Mouse (Mus musculus) c-Kit-negative CD71-positive TER-119-positive erythroid progenitor cells, embryonic 14.5 days (primary cell): ENCODE results near the gene Psmc3.
"Not testable (repeated sequence)": the region's sequence is repeated elsewhere in the genome, so short reads cannot be mapped to it uniquely, and the experiment has no call there.

Experiments used
- DNase-seq: peaks from one replicate; pipeline ENCODE4 v3.0.0-alpha.2; 2013; ENCODE audit warnings: low read depth, low spot score

Psmc3 gene

GRCm38 (mm10) chr2:91081775-91082695 lies 28.2 kb downstream of the Psmc3 start, which contains the start of gene Spi1:
Spi1 (plus strand) TSS chr2:91082390.
- DNase-seq, result no peak

GRCm38 (mm10) chr2:91082844-91083243 lies 29.0 kb downstream of the Psmc3 start:
- DNase-seq, result no peak

GRCm38 (mm10) chr2:91083366-91083940 lies 29.6 kb downstream of the Psmc3 start:
- no peak for DNase-seq

- no peak for DNase-seq
Measured at GRCm38 (mm10) chr2:91084179-91084820, 30.5 kb downstream of the Psmc3 start.

DNA sequence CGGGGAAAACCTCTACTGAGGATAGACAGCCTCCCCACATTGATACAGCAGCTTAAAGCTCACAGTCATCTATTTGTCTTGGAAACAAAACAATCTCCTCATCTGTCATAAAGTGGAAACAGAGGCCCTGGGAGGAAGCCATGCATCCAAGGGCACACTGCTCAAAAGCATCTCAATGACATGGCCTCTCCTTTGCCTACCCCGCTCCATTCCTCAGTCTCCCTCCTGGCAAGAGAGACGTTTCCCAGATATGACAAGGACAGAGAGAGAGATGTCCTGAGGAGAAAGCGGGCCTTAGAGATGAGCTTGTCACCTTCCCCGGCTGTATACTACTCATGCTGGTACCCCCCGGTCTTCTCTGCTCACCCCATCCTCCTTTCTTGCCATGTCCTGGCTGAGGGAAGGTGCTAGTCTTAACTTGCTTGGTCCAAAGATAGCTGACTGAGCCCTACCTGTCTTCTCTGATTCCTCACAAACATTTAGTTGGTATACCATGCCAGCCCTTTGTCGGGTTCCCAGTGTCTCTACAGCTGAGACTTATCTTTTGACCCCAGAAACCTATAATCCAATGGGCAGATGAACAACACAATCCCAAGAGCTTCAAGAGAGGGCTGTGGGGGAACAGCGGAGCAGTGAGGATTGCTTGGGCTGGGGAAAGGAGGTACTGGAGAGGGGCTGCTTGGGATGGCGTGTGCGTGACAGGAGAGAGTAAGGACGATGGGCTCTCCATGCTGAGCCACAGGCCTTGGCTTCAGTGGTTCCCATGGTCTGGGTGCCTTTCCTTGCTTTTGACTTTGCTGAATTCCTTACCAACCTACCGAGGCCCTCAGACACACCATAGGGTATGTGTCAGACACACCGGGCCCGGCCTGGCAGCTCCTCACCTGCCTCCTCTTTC lies 31.9 kb downstream of the Psmc3 start:
- no peak for DNase-seq

GRCm38 (mm10) chr2:91086392-91087237 lies 32.8 kb downstream of the Psmc3 start:
- DNase-seq, result no peak

DNA sequence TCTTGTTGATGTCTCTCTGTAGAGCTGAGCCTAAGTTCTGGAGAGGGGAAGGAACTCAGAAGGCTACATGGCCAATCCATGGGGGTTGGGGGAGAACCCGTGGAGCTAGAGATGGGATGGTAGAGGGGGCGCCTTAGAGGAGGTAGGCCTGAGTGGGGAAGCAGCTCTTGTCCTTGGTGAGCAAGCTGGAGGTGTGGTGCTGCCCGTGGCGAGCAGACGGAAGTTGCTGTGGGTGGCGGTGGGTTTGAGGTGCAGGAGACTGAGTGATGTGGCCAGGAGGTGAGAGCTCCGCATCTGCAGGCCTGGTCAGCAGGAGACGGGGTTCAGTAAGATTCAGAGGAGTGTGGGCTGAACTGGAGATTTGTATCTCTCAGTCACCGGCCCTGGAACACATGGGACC lies 33.6 kb downstream of the Psmc3 start:
- DNase-seq, result no peak

GRCm38 (mm10) chr2:91088987-91089386 lies 35.2 kb downstream of the Psmc3 start:
- DNase-seq, result no peak

DNA sequence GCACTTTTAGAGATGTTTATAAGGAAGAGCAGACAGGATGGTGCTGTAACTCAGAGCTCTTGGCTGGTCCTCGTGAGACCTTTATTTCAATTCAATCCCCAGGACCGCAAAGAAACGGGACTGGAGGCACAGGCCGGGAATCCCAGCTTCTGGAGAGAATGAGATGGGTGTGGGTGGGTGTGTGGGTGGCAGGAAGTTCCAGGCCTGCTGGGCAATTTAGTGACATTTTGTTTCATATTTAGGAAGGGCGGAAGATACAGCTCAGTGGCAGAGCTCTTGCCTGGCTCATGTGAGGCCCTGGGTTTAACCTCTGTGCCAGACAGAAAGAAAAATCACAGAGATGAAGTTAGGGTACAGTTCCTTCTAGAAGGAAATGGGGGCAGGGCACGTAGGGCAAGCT lies 36.4 kb downstream of the Psmc3 start:
- no peak for DNase-seq

- no peak for DNase-seq
Measured at GRCm38 (mm10) chr2:91090827-91091226, 37.0 kb downstream of the Psmc3 start.

DNA sequence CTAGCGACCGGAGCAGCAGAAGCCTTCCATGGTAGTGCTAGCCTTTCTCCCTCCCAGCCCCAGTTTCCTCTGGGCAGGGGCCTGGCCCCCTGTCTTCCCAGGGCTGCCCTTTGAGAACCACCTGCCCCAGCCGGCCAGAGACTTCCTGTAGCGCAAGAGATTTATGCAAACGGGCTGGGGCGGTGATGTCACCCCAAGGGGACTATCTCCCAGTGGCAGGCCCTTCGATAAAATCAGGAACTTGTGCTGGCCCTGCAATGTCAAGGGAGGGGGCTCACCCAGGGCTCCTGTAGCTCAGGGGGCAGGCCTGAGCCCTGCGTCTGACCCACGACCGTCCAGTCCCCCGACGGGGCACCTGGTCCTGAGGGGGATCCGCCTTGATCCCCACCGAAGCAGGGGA lies 42.7 kb downstream of the Psmc3 start:
- no peak for DNase-seq

DNA sequence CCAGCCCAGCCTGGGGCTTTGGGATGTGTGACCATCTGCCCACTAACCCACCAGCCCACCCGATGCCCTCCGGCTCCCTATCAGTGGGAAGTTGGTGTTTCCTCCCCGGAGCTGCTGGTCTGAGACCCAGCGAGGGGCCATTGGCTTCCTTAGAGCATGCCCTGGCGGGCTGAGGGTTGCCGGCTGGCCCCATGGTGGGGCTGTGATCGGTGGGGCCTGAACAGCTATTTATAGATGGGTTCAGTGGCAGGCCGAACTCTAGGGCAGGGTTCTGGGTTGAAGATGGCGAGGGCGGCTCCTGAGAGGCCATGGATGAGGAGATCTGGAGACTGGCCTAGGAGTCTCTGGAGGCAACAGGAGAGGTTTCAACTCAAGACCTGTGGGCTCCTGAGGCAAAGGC lies 43.2 kb downstream of the Psmc3 start:
- no peak for DNase-seq

DNA sequence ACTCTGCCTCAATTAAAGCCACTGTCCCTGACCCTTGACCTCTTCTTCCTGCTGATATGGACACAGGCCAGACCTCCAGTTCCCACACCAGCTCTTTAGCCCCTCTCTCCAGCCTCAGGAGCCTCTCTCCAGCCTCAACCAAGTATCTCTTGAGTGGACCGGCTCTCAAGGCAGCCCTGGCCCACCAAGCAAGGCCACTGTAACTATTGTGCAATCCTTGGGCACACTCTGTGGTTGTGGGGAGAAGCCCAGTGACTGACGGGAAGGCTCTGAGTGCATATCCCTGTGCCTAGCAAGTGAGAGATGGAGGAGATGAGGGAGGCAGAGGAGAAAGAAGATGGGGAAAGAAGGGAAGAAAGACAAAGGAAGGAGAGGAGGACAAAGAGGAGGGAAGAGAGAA lies 44.3 kb downstream of the Psmc3 start:
- no peak for DNase-seq

DNA sequence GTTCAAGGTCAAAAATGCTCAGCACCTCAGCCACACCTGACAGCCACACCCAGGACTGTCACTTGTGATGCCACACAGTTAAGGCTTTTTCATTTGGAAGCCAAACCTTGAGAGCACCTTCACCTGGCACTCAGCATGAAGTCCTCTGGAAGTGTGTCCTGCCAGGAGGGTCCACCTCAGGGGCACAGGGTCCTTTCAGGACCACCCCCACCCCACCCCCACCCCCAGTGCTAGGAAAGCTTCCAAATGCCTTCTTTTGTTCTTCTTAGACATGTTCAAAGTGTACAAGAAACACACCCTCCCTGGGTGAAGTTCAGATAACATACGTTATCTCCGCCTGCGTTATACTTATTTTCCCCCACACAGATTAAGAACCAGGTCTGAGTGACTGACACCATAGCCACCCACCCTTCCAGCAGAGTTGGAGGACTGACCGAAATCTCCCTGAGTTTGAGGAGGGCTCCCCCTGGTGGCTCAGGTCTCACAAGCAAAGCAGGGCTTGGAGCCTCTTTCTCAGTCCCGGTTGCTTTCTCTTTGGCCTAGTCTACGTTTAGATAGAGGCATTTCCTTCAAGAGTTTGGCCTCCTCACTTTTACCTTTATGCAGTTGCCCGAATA lies 47.4 kb downstream of the Psmc3 start:
- peak; percentile 67 for DNase-seq

- no peak for DNase-seq
Measured at GRCm38 (mm10) chr2:91108156-91108555, 54.3 kb downstream of the Psmc3 start.

DNA sequence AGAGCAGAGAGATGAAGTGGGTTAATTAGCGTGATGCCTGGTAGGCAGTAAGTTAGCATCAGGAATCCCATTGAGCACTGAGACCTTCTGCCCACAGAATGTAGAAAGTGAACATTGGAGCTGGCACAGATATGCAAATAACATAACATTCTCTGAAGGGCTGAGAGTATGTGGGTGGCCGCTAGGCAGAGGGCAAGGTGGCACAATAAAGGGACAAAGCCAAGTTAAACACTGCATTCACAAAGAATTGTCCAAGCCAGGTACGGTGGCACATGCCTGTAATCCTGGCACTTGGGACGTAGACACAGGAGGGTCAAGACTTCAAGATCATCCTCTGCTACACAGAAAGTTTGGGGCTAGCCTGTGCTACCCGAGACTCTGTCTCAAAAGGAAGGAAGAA lies 55.4 kb downstream of the Psmc3 start:
- DNase-seq, result no peak

GRCm38 (mm10) chr2:91109807-91110385 lies 56.1 kb downstream of the Psmc3 start:
- no peak for DNase-seq

- DNase-seq, result no peak
Measured at GRCm38 (mm10) chr2:91110429-91110828, 56.6 kb downstream of the Psmc3 start.

GRCm38 (mm10) chr2:91111832-91112231 lies 58.0 kb downstream of the Psmc3 start:
- DNase-seq, result not testable (repeated sequence)

DNA sequence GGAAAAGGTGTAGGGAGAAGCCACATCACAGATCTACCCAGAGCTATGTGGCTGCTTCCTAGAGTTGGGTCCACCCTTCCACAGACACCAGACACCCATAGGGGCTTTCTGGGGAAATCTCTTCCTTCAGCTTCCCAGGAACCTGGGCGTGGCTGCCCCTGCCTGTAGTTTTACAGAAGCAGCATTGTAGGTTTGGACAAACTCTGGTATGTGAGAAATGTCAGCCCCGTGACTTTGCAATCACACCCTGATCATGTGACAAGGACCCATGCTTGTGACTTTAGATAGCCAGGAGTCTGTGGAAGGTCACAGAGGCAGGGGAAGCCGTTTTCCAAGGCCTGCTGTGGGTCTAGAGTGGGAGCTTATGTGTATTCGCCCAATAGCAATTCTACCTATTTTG lies 58.7 kb downstream of the Psmc3 start:
- no peak for DNase-seq
